8 mouse cellular contexts compared by ENCODE assay signal in the genomic region with DNA sequence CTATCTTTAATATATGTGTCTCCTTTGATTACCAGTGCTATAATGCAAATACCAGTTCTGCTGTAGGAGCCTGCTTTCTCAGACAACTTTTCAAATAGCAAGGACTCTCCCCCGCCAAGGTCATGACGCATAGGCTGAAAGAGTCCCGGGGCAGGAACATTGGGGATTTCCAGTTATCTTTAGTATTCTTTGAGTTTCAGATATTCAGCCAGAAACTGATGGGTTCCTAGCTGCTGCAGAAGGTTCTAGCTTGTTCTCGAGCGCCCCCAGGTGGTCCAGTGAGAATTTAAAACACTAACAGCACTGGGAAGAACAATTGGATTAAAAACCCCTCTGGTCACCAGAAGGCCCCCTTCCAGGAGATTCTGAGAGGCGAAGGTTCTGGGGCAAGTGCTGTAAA. TPM values are rescaled to one million over a fixed set of nuclear protein-coding genes. Genes with fewer than 3 reads are reported as not detected.
A peak's percentile ranks its signal among the peaks of the same experiment; 100 is the strongest.
DNase-seq lines count a peak whose midpoint lies in the region; ATAC-seq lines count a peak whose summit lies in the region.

No protein-coding gene starts in this region.

- H3K9ac ChIP-seq in intestine, embryonic 14.5 days (ENCODE audit: low read length): no peak overlapping the region
- H3K9ac ChIP-seq in intestine, embryonic 16.5 days (ENCODE audit: low read depth, low read length): no peak overlapping the region

- ATAC-seq in intestine, embryonic 14.5 days (replicated peaks; ENCODE audit: low FRiP score, low TSS enrichment, low read depth): no peak
- ATAC-seq in intestine, embryonic 16.5 days: no peak

- H3K27ac ChIP-seq in intestine, embryonic 14.5 days (ENCODE audit: low read depth): no peak overlapping the region
- H3K27ac ChIP-seq in intestine, embryonic 16.5 days (ENCODE audit: low read length): no peak overlapping the region

- no peaks in the 10 kb centered on the region for H3K27me3 ChIP-seq in intestine, embryonic 14.5 days (replicated peaks; ENCODE audit: control insufficient read depth, insufficient read depth, low read length)
- H3K27me3 ChIP-seq in intestine, embryonic 16.5 days (replicated peaks; ENCODE audit: control insufficient read depth, insufficient read depth, low read length): no peaks in the 10 kb centered on the region

- DNase-seq in intestine, embryonic 14.5 days (ENCODE audit: low spot score): peak; percentile 92
- DNase-seq in ES-CJ7 (ENCODE audit: low read depth, low spot score): peak; percentile 65
- DNase-seq in brain, adult 2 months (ENCODE audit: low read depth, low spot score): peak; percentile 76
- DNase-seq in forelimb bud, embryonic 11.5 days (ENCODE audit: low read depth, low spot score): peak; percentile 59
- DNase-seq in layer of hippocampus, postnatal 14 days (ENCODE audit: low spot score in 2 of 2): peak; percentile 62 to 71
- DNase-seq in naive thymus-derived CD4-positive, alpha-beta T cell, adult 2 months (ENCODE audit: low read depth): peak; percentile 80
- peak; percentile 73 for DNase-seq in thymus, postnatal 25 days

- peaks cover 5% of the 10 kb centered on the region; the same call in 1 of the 2 replicates for H3K36me3 ChIP-seq in intestine, embryonic 14.5 days (ENCODE audit: control insufficient read depth, insufficient read depth, low read length)
- no peaks in the 10 kb centered on the region for H3K36me3 ChIP-seq in intestine, embryonic 16.5 days (ENCODE audit: control insufficient read depth, insufficient read depth, low read length)

- 32% methylated on average over 6 of the region's 6 CpGs for WGBS in intestine, embryonic 14.5 days
- 33% methylated on average over 6 of the region's 6 CpGs for WGBS in intestine, embryonic 16.5 days

- H3K4me1 ChIP-seq in intestine, embryonic 14.5 days (replicated peaks; ENCODE audit: control insufficient read depth, insufficient read depth, low read length): no peaks in the 10 kb centered on the region
- H3K4me1 ChIP-seq in intestine, embryonic 16.5 days (ENCODE audit: control insufficient read depth, insufficient read depth, low read length): no peaks in the 10 kb centered on the region; the same call in 1 of the 2 replicates

- no peaks in the 10 kb centered on the region for H3K9me3 ChIP-seq in intestine, embryonic 14.5 days (ENCODE audit: control insufficient read depth, low read length)
- H3K9me3 ChIP-seq in intestine, embryonic 16.5 days (ENCODE audit: control insufficient read depth, low read length): no peaks in the 10 kb centered on the region

- H3K4me3 ChIP-seq in intestine, embryonic 14.5 days (ENCODE audit: low read depth, low read length): no peak overlapping the region
- no peak overlapping the region for H3K4me3 ChIP-seq in intestine, embryonic 16.5 days (ENCODE audit: low read length)

- H3K4me2 ChIP-seq in intestine, embryonic 14.5 days (ENCODE audit: low read length): no peak overlapping the region
- H3K4me2 ChIP-seq in intestine, embryonic 16.5 days (ENCODE audit: low read depth, low read length): no peak overlapping the region

RNA-seq across cellular contexts. Expression of gene Pdk1, which starts 35.2 kb away (rescaled TPM):
- 88.2 and 89.1 TPM in 2 replicates for polyA plus RNA-seq in intestine, embryonic 14.5 days (2014; fragmentation: Nextera tagmentation; extraction: Ambion mirVana)
- 62.7 and 65.5 TPM in 2 replicates for polyA plus RNA-seq in intestine, embryonic 16.5 days (2015; fragmentation: Nextera tagmentation; extraction: Ambion mirVana)
- 10 to 100 TPM; 30.1 to 33.5 TPM for total RNA-seq in layer of hippocampus, postnatal 14 days (2021)
